Mouse (Mus musculus) cerebellum, adult 11-12 months (tissue): Measurements from ENCODE around the gene Sowahc.

ENCODE experiments used
- DNase-seq: peaks from one replicate; pipeline ENCODE4 v3.0.0; 2022

Sowahc gene

DNA sequence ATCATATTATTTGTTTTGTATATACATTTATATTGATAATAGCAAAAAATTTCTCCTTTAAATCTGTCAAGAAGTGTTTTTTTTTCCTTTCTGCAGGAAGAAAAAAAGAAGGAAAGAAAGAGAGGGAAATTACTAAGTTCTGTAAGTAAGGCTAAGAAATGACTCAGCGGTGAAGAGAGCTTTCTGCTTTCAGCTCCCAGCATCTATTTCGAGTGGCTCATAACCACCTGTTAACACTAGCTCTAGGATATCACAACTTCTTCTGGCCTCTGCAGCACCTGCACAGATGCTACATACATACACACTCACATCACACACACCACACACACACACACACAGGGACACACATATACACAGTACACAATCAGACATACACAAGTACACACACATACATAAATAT lies 34.8 kb downstream of the Sowahc start:
- DNase-seq = no peak

DNA sequence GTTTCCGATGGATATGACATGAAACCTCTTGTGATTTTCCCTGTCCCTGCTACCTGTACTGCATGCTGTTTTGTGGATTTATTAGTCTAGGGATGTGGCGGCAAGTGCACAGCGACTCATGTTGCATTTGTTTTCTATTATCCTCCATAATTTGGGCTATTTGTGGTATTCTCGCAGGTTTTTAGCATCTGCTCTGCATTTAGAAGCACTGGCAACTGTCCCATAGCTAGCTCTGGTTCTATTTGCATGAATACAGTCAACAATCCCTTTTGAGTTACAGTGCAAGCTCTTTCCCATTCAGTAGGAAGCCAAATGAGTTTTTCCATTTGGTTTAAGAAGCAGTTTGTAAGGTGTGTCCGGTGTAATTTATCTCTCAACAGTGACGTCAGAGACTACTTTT lies 37.8 kb downstream of the Sowahc start:
- no peak for DNase-seq

DNA sequence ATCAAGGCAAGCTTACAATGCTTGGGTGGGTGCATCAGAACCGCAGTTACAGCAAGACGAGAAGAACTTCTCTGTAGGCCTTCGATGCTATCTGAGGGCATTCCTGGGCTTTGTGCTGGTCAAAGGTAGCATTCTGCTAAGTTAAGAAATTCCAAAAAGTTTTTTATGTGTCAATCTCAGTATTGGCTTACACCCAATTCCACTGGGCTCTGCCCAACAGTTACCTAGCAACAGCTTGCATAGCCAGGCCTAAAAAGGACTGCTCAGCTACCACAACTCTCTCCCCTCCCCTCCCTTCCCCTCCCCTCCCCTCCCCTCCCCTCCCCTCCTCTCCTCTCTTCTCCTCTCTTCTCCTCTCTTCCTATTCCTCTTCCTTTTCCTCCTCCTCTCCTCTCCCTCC lies 39.9 kb downstream of the Sowahc start:
- DNase-seq = no peak

DNA sequence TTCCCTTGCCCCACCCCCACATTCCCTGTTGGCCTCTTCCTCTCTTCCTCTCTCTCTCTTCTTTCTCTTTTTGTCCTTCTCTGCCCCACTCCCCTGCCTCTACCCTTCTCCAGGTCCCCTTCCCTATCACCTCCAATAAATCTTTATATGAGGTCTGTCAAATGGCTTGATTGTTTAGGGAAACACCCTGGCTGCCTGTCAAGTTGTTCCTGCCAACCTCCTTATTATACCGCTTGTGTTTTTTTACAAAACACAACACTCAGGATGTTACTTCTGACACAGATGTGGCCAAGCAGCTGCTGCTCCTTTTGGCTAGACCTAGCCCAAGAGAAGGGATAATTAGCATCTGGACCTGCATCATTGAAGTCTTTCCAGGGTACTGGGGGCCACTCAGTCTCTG lies 40.3 kb downstream of the Sowahc start:
- no peak for DNase-seq

DNA sequence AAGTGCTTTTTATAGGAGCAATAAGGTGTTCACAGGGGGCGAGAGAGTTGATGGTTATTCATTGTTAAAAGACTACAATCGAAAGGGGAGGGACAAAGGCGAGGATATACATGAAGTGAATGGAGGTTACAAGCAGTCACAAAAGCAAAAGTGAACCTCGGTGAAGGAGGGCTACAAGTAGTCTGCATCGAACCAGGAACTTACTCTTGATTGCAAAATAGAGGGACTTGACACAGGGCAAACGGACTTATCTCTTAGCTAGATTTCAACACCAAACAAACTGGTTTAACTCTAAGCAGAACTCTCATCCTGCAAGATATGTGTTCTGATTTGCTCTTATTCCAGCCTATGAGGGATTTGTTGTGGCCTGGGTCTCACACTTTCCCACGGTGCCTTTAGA lies 41.2 kb downstream of the Sowahc start:
- no peak for DNase-seq

DNA sequence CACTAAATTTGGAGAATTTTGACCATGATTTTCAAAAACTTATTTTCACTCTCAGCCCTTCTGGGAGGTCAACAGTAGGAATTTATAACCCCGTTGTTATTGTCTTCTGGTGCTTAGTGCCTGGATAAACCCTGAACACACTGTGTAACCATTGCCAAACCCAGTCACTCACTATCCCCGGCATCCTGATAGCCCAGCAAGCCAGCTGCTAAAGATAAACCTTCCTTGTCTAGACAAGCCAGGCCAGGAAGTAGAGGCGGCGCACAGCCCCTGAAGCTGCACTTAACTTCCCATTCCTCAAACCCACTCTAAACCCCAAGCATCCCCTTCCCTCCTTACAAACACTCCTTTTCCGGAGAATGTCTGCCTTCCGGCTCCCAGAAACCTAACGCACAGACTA lies 43.3 kb downstream of the Sowahc start:
- no peak for DNase-seq

DNA sequence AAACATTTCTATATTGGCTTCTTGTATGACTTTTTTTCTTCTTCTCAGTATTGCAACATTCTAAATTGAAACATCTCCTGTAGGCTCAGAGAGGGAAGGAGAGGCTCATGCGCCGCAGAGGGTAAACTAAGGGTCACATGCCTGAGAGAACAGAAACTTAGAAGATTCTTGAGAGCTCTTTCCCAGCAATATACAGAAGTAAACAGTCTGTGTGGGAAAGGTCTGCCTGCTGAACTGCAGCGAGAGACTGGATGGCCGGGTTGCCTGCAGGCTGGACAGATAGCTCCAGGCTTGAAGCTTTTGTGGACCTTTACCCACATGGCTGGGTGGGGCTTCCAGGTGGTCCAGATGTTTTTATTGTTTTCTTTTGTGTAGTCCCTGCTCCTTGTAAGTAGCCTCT lies 43.9 kb downstream of the Sowahc start:
- no peak for DNase-seq

DNA sequence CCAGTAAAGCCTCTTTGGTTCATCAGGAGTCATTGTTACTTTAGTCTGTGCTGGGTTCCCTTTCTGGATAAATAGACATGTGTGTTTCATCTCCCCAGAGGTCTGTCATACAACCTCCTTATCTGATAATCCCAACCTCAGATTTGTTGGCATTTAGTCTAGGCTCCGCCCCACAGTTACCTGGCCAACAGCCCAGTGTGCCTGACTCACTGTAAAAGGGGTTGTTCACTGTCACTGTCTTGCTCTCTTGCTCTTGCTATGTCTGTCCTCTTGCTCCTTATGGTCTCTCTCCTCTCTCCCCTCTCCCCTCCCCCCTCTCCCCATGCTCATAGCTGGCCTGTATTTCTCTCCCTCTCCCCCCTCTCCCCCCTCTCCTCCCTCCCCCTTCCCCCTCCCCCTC lies 44.3 kb downstream of the Sowahc start:
- DNase-seq = no peak

DNA sequence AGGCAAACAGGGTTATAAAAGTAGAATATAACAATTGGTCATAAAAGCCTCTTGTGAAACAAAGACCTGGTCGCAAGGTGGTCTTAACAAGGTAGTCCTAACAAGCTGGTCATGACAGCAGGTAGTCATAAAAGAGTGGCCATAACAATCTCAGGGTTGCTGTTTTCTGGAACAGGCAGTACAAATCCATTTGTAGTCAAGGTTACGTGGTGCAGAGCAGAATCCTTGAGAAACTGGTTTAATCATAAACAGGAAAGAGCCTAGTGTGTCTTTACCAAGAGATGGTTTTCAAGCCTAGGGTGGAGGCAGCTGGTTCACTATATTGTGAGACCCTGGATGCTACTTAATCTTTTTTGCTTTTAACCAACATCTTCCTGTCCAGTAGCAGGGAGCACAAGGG lies 45.5 kb downstream of the Sowahc start:
- DNase-seq = no peak

DNA sequence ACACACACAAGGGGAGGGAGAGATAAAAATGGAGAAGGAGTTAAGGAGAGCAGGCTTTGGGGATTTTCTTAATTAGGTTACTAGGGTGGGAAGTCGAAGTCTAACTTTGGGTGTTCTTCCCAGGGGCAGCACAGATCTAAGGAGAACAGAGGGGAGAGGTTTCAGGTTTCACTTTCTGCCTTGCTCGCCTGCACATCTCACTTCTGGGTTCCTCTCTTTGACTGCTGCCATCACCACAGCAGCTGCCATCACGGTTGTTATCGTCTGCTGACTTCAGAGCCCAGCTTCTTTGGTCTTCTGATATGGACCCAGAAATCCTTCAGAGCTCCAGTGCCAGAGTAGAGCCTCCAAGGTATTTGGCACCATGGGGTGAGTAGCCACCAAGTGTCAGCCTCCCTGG lies 46.4 kb downstream of the Sowahc start:
- no peak for DNase-seq

DNA sequence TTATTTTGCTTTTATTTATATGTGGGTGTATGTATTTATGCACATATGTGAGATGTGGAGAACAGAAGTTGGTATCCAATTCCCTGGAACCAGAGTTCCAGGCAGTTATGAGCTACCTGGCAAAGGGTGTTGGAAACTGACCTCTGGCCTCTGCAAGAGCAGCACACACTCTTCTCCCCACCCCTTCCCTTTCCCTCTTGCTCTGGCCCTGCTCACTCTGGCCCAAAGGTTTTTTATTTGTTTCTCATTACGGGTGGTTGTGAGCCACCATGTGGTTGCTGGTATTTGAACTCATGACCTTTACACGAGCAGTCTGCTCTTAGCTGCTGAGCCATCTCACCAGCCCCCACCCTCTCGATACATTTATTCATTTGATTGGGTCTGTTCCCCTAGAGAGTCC lies 47.0 kb downstream of the Sowahc start:
- no peak for DNase-seq

DNA sequence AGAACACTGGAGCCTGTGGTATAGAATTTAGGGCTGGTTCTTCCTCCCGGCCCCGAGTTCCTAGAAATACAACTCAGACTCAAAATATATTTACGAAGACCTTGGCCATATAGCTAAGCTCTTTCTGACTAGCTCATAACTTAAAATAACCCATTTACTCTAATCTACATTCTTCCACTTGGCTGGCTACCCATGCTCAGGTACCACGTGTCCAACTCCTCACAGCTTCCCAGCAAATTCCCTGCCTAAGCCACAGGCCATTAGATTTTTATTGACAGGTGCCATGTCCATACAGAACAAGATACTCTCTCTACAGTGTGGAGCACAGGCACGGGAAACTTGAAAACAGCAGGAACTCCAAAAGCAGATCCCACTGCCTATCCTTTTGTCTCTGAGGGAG lies 54.0 kb downstream of the Sowahc start:
- DNase-seq = no peak
